10 mouse cellular contexts compared by ENCODE assay signal in genomic region chr10:40151852-40152549, GRCm38 (mm10). TPM values are rescaled to one million over a fixed set of nuclear protein-coding genes. Genes with fewer than 3 reads are reported as not detected.
DNase-seq lines count a peak whose midpoint lies in the region; ATAC-seq and TF ChIP-seq lines count a peak whose summit lies in the region.
"Had no signal": no experiment of that assay in that cellular context is flagged by ENCODE, and none has a peak within 500 bp of the region (broad histone marks: within the 10 kb centered on the region; RNA-seq: fewer than 3 reads in every experiment).

No protein-coding gene starts in this region.

- intact Hi-C loops in left cerebral cortex, postnatal 14 days (cut with DNase I): no loop called here

- peak; percentile 67 for ATAC-seq in granulocyte monocyte progenitor cell, adult 5-6 weeks (replicated peaks; ENCODE audit: poor library complexity, severe bottlenecking)
- ATAC-seq in liver, embryonic 13.5 days (ENCODE audit: low read depth): no peak

- H3K4me2 ChIP-seq in liver, embryonic 13.5 days: peak overlapping the region; percentile 14; the same call in 1 of the 2 replicates
- H3K4me2 ChIP-seq: neural tube, embryonic 12.5 days had no signal

- peak; percentile 39 for DNase-seq in kidney, adult 2 months
- no peak for DNase-seq in kidney, postnatal 14 days
- peak; percentile 30 for DNase-seq in adipocyte (ENCODE audit: low spot score)
- no peak for DNase-seq in liver, embryonic 13.5 days
- DNase-seq in left cerebral cortex, postnatal 14 days (ENCODE audit: low spot score in 2 of 2): no peak
- no peak for DNase-seq in layer of hippocampus, postnatal 36 days
- DNase-seq in thymus, postnatal 10 days (ENCODE audit: low spot score in 2 of 2): no peak
- DNase-seq: cerebellum, adult 9-10 months had no signal

- no peak overlapping the region for H3K4me3 ChIP-seq in kidney, adult 2 months (ENCODE audit: insufficient read depth, low read depth, low read length)
- H3K4me3 ChIP-seq in liver, embryonic 13.5 days (replicated peaks): no peak overlapping the region
- H3K4me3 ChIP-seq: neural tube, embryonic 12.5 days had no signal

- peaks cover 5% of the 10 kb centered on the region; the same call in 1 of the 2 replicates for H3K4me1 ChIP-seq in kidney, adult 2 months (ENCODE audit: control insufficient read depth, insufficient read depth, low read length)
- peaks cover 75% of the 10 kb centered on the region for H3K4me1 ChIP-seq in liver, embryonic 13.5 days (replicated peaks)

- H3K9me3 ChIP-seq in liver, embryonic 13.5 days (replicated peaks): no peaks in the 10 kb centered on the region
- H3K9me3 ChIP-seq: neural tube, embryonic 12.5 days had no signal

- no peaks in the 10 kb centered on the region for H3K27me3 ChIP-seq in kidney, adult 2 months (replicated peaks; ENCODE audit: control insufficient read depth, insufficient read depth, low read length)
- no peaks in the 10 kb centered on the region for H3K27me3 ChIP-seq in liver, embryonic 13.5 days
- H3K27me3 ChIP-seq: neural tube, embryonic 12.5 days had no signal

- 49% methylated on average over 8 of the region's 8 CpGs for WGBS in kidney, adult 2 months
- WGBS in liver, embryonic 13.5 days (ENCODE audit: insufficient replicate concordance): 62% methylated on average over 8 of the region's 8 CpGs

- no peaks in the 10 kb centered on the region for H3K36me3 ChIP-seq in kidney, adult 2 months (ENCODE audit: control insufficient read depth, insufficient read depth, low read length)
- no peaks in the 10 kb centered on the region for H3K36me3 ChIP-seq in liver, embryonic 13.5 days
- H3K36me3 ChIP-seq: neural tube, embryonic 12.5 days had no signal

- H3K27ac ChIP-seq in kidney, adult 2 months (ENCODE audit: insufficient read depth, low read depth, low read length): no peak overlapping the region
- peak overlapping the region; percentile 80 for H3K27ac ChIP-seq in liver, embryonic 13.5 days
- H3K27ac ChIP-seq: neural tube, embryonic 12.5 days had no signal

- H3K9ac ChIP-seq in liver, embryonic 13.5 days: peak overlapping the region; percentile 22; the same call in 1 of the 2 replicates
- H3K9ac ChIP-seq: neural tube, embryonic 12.5 days had no signal

- TF ChIP-seq CTCF in kidney, adult 2 months (conservative IDR thresholded peaks at IDR 0.05; ENCODE audit: insufficient read depth, insufficient read length, low read depth, low read length): no peak

- no peak for TF ChIP-seq POLR2A in kidney, adult 2 months (IDR thresholded peaks at IDR 0.05; ENCODE audit: low read depth, low read length)

RNA-seq across cellular contexts. Expression of gene Slc16a10, which starts 9.9 kb away (rescaled TPM):
- polyA plus RNA-seq in kidney, adult 2 months (2012; rRNA removed): 56.8 and 57.2 TPM in 2 replicates
- total RNA-seq in granulocyte monocyte progenitor cell, adult 5-6 weeks (2014; fragmentation: Nextera tagmentation): 30.2 and 37.9 TPM in 2 replicates
- total RNA-seq in granulocyte monocyte progenitor cell, adult 5-6 weeks (2017): 21.4 and 29.6 TPM in 2 replicates
- 75.1 and 80.8 TPM in 2 replicates for polyA plus RNA-seq in liver, embryonic 13.5 days (2015; fragmentation: Nextera tagmentation; extraction: Ambion mirVana)
- total RNA-seq in left cerebral cortex, postnatal 14 days (2021): 1 to 10 TPM; 2.7 to 3.9 TPM
- 1 to 10 TPM; 3.0 to 4.0 TPM for total RNA-seq in layer of hippocampus, postnatal 36 days (2021)

Comparison
In these comparisons a context has a peak if more than half of its experiments do, and no peak if none do; other contexts are left out.
1. DNase-seq: peak in kidney, adult 2 months (single experiment) and adipocyte (single experiment); none in kidney, postnatal 14 days (single experiment), liver, embryonic 13.5 days (single experiment), left cerebral cortex, postnatal 14 days (0 of 2), layer of hippocampus, postnatal 36 days (0 of 2) and thymus, postnatal 10 days (0 of 2).
2. RNA of gene Slc16a10, which starts 9.9 kb away (total RNA-seq): 21.4 to 37.9 TPM in granulocyte monocyte progenitor cell, adult 5-6 weeks; 3.0 to 4.0 TPM in layer of hippocampus, postnatal 36 days and 2.7 to 3.9 TPM in left cerebral cortex, postnatal 14 days; every median in the first group is over 4 times any median in the second.